Mouse (Mus musculus) inflammation-experienced regulatory T-cells, adult 6 months (primary cell): ENCODE measurements around the gene Prss47. TPM values are rescaled to one million over a fixed set of nuclear protein-coding genes. Genes with fewer than 3 reads are reported as not detected.

Source experiments
- ATAC-seq: one replicate; pipeline ENCODE4 v1.8.0; 2017
- polyA plus RNA-seq, 3 experiments: library from polyadenylated mRNA; unstranded; fragments of 100-300 nt; shearing (Covaris generic); gene quantifications; one replicate each; pipeline ENCODE4 v1.2.1; 2017

The Prss47 gene
- polyA plus RNA-seq, result not detected

DNA sequence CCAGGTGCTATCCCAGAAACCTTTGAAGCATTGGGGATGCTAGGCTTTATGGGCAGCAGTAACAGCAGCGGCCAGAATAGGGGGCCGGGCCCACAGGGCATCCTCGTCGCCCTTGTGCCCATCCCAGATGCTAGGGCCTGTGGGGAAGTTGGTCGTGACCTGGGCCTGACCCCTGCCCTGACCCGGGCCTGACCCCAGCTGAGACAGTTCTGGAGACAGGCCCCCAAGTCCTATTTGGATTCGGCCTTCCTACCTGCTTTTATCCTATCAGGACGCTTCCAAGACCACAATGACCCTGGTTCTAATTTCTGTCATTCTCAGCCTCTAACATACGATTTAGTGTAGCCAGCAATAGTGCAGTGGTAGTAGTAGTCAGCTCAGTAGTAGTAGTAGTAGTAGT, at the start of gene Prss47:
TSS of gene Prss47 (minus strand) at position 101 of the 400 bp plus-strand sequence.
- no peak for ATAC-seq

DNA sequence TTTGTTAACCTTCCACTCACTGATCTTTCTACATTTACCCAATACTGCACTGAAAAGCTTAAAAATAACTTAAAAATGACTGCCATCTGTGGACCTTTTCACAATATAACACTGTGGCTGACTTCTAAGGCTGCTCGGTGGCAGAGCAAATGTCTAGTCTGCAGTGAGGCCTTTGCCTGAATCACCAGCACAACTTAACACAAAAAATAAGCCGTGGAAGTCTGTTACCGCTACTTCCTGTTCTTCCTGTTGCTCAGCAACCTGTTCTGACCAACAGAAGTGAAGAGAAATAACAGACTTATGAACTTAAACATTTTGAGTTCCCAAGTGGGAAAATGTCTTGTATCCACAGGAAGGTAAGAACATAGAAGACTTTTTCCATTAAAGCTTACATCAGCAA, 48.7 kb upstream of the Prss47 start:
- ATAC-seq, result peak; percentile 60

DNA sequence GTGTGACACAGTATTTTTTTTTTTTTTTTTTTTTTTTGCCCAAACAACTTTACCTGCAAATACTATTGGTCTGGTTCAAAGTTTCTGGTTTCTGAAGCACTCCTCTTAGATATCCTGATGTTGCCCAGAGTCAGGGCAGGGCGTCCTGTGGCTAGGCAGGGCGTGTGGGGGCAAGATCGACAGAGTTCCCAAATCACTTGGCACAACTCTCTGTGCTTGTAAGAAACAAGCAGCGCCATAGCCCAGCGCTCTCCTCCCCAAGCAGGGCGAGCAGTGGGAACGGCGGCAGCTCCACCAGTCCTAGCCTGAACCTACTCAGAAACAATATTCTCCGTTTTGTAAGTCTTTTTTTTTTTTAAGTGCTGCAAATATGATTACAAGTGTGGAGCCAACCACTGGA, 48.1 kb upstream of the Prss47 start:
- no peak for ATAC-seq

DNA sequence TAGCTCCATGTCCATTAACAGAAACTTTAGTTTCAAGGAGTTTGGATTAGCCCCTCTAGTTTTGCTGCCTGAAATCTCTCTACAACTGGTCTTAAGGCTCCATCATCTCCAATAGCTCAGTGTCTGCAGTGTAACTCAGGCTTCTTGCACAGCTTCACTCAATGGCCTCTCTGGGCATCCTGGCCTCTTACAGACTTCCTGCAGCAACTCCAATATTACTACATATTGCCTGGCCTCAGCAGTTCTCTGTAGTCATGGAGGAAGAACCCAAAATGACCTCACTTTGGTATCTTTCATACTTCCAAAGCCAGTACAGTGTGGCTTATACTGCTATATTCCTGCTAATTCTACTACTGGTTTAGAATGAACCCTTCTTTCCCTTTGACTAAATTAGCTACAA, 44.5 kb upstream of the Prss47 start:
- no peak for ATAC-seq

DNA sequence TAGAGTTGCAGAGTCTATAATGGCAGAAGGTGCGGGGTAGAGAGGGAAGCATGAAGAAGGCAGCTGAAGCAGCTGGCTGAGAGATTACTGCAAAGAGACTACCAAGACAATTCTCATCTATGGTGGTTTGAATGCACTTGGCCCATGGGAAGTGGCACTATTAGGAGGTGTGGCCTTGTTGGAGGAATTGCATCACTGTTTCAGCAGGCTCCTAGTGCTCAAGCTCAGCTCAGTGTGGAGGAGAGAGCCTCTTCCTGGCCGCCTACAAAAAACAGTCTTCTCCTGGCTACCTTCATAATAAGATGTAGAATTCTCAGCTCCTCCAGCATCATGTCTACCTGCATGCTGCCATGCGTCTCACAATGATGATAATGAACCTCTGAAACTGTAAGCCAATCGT, 43.4 kb upstream of the Prss47 start:
- no peak for ATAC-seq

DNA sequence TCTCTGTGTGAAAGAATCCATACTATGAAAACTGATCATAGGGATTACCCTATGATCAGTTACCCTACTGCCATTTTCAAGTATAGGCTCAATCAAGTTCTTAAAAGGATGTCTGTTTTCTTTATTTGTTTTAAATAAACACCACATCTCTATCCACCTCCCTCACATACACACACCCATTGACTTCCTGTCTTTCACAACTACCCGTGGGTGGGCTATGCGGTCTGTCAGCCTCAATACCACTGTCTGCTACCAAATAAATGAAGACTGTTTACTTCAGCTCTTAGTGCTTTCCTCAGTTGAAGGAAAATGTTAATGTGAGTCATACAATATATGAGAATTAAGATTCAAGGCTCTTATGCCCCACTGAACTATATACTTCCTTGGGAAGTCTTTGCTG, 17.4 kb upstream of the Prss47 start:
- ATAC-seq, result peak; percentile 77

DNA sequence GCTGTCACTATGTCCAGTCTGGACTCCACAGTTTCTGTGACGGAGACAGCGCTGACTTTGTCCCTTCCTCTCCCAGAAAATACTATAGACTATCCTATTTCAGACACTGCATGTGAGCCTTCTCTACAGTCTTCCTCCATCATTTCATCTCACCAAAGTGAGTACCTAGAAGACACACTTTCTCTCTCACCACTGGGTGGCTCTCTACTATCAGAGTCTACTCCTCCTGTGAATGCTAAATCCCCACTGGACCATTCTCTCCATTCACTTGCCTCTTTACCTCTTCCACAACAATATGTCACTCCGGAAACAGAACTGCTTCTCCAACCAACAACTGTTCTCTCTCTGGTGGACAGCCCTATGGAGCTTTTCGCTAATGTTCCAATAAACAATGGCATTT, 17.5 kb downstream of the Prss47 start:
- no peak for ATAC-seq

DNA sequence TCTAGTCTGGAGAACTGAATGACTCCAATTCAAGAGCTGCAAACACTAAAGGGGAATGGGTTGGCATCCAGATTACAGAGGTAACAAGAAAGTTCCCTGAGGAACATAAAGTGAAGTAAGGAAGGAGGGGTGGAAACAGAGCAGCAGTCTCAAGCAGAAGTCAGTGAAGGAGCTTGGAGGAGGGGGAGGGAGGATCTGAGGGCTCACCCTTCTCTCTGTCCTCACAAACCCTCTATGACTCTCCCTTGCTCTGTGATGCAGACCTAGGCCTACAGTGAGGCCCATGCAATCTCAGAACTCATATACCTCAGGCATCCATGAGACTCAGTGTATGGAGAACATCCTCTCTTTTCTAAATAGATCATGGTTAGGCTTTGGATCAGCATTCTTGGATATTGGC, 19.8 kb downstream of the Prss47 start, which contains the start of gene Spata31d1c:
TSS of gene Spata31d1c (plus strand) at position 301 of the 400 bp plus-strand sequence.
- ATAC-seq, result no peak

DNA sequence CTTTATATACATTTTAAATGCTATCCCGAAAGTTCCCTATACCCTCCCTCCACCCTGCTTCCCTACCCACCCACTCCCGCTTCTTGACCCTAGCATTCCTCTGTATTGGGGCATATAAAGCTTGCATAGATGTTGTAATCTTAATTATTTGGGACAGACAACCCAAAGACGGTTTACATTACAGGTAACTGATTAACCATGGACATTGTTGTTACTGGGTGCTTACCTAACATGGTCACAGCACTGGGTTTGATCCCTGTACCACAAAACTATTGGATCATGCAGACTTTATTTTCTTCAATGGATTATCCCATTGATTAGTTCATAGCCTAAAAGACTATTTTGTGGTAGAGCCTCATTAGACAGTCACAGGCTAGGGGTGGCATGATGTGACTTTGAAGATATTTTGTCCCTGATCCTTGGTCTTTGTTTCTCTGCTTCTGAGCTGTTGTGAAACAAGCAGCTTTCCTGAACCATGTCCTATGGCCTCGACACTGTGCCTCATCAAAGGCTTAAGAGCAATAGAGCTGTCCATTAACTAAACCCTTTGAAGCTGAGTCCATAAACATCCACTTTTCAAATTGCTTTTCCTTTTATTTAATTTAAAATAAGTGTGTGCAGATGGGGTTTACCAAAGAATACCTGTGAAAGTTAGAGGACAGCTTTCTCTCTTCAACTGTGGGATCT, 41.4 kb downstream of the Prss47 start:
- no peak for ATAC-seq

DNA sequence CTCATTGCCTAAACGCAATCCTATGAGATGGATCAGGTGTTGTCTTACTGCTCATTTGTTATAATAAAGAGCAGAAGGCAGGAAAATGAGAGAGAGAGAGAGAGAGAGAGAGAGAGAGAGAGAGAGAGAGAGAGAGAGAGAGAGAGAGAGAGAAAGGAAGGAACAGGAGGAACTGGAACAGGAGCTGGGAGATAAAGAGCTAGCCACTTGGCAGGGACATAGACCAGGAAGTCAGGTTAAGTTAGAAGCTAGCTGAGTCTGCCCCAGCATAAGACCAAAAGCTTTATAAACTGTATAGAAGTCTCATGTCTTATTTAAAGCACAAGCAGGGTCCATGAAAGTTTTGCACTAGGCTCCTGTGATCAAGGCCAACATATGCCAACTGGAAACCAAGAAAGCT, 44.6 kb downstream of the Prss47 start:
- no peak for ATAC-seq

DNA sequence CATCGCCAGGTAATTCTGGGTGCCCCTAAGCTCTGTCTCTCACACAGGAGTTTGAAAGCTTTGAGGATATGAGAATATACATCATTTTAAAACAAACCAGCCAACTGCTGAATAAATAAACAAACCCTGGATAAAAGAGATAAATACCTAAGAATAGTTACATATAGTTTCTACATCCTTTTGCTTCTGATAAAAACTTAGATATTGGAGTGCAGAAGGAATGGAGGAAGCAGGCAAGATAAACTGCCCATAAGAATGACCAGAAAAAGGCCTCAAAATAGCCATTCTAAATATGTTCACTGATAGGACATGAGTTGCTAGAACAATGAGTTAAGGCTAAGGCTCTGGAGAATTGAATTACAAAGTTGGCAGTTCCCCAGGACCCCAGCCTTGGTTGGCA, 45.8 kb downstream of the Prss47 start:
- ATAC-seq, result no peak

DNA sequence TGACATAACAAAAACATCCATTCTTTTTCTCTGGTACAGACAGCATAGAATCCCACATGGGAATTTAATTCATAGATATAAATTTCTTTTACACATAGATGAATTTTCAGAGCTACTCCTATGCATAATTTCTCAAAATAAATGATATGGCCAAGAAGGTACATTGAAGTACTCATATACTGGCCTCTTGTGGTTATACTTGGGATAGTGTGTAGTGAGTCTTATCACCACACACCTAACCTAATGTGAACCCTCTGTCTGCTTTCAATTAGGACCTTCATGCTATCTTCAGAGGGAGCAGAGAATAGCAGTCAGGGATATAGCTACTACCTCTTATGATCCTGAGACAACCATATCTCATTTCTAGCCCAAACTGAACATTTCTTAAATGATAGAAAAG, 47.1 kb downstream of the Prss47 start:
- ATAC-seq, result no peak

Other genes with a start within 250 kb of the Prss47 start
- not detected for gene Cntnap3, start 148.8 kb downstream of the Prss47 start, polyA plus RNA-seq
- not detected for gene Spata31, start 135.4 kb downstream of the Prss47 start, polyA plus RNA-seq
- not detected for gene Spata31d1c, start 19.7 kb downstream of the Prss47 start, polyA plus RNA-seq
- 10 to 100 TPM; 10.7 to 34.8 (median 19.7) TPM for gene Mfsd14b, start 60.2 kb upstream of the Prss47 start, polyA plus RNA-seq
- gene Olfr465-ps1, start 85.3 kb upstream of the Prss47 start, polyA plus RNA-seq, result not detected
- gene Olfr466, start 97.5 kb upstream of the Prss47 start, polyA plus RNA-seq, result under 1 TPM in 1 of 3 experiments, not detected in 2; 0.11 TPM
- gene Nlrp4f, start 153.2 kb upstream of the Prss47 start, polyA plus RNA-seq, result not detected
- not detected for gene Gm10775, start 206.8 kb upstream of the Prss47 start, polyA plus RNA-seq
- 10 to 100 TPM in 2 of 3 experiments, 1 to 10 TPM in 1; 8.7 to 18.9 (median 18.0) TPM for gene Zfp369, start 226.1 kb upstream of the Prss47 start, polyA plus RNA-seq